Mouse (Mus musculus) liver, embryonic 14.5 days (tissue): ENCODE results near the gene Bsn. TPM values are rescaled to one million over a fixed set of nuclear protein-coding genes. Genes with fewer than 3 reads are reported as not detected.
A peak's percentile ranks its signal among the peaks of the same experiment; 100 is the strongest.

ENCODE experiments used
- ATAC-seq: fragments of 200-750 bp; cut with Nextera tagmentation; 2 replicates; pipeline ENCODE4 v1.8.0; 2017; ENCODE audit warnings: moderate number of reproducible peaks, mild to moderate bottlenecking, moderate library complexity; ENCODE audit not compliant: insufficient read depth
- DNase-seq, 3 experiments: peaks; one replicate each; pipeline ENCODE4 v3.0.0-alpha.2; 2012 to 2013; ENCODE audit warnings: low read depth in 3 of 3, low spot score in 3 of 3
- H3K27ac ChIP-seq: fragments of 300-500 bp; sonication (generic); 2 replicates; pipeline ENCODE4 v1.5.1; 2014; ENCODE audit warnings: moderate library complexity, mild to moderate bottlenecking, control low read depth, inconsistent platforms
- H3K27me3 ChIP-seq: fragments of 300-500 bp; sonication (generic); 2 replicates; pipeline ENCODE4 v1.6.1; 2014; ENCODE audit warnings: mild to moderate bottlenecking, low read length, moderate library complexity; ENCODE audit not compliant: control insufficient read depth, insufficient read depth
- H3K36me3 ChIP-seq: fragments of 300-500 bp; sonication (generic); replicated peaks from 2 replicates; pipeline ENCODE4 v1.6.1; 2014; ENCODE audit warnings: low read depth; ENCODE audit not compliant: control insufficient read depth, insufficient read depth
- H3K4me1 ChIP-seq, 2 experiments: fragments of 200-500 bp in 1 of 2; fragments of 300-500 bp in 1 of 2; sonication (generic) in 1 of 2; replicated peaks; 2 replicates each; pipeline ENCODE4 v1.6.1; 2012 to 2014; ENCODE audit warnings: antibody characterized with exemption in 1 of 2, inconsistent platforms in 1 of 2, low read length in 1 of 2; ENCODE audit not compliant: control insufficient read depth in 2 of 2, insufficient read depth in 2 of 2
- H3K4me2 ChIP-seq: fragments of 300-500 bp; sonication (generic); 2 replicates; pipeline ENCODE4 v1.6.1; 2014; ENCODE audit warnings: low read depth, mild to moderate bottlenecking, control low read depth, moderate library complexity
- H3K4me3 ChIP-seq, 2 experiments: fragments of 200-500 bp in 1 of 2; fragments of 300-500 bp in 1 of 2; sonication (generic) in 1 of 2; 2 replicates each; pipeline ENCODE4 v1.5.1; 2012 to 2014; ENCODE audit warnings: low read depth in 2 of 2, low read length in 2 of 2, mild to moderate bottlenecking in 2 of 2, control low read depth in 1 of 2, inconsistent platforms in 1 of 2, moderate library complexity in 1 of 2; ENCODE audit not compliant: insufficient read depth in 1 of 2
- H3K9ac ChIP-seq: fragments of 300-500 bp; sonication (generic); replicated peaks from 2 replicates; pipeline ENCODE4 v1.6.1; 2014; ENCODE audit warnings: mild to moderate bottlenecking, control low read depth, moderate library complexity
- H3K9me3 ChIP-seq: fragments of 300-500 bp; sonication (generic); 2 replicates; pipeline ENCODE4 v1.6.1; 2016; ENCODE audit warnings: low read length, mixed read lengths; ENCODE audit not compliant: control insufficient read depth
- CTCF ChIP-seq: IDR thresholded peaks from 2 replicates; pipeline ENCODE4 v1.5.1; 2016; ENCODE audit warnings: antibody characterized with exemption, low read depth, control low read depth
- EP300 ChIP-seq: IDR thresholded peaks from 2 replicates; pipeline ENCODE4 v1.6.1; 2016; ENCODE audit warnings: antibody characterized with exemption, low read depth
- WGBS: fragments of 180-500 bp; shearing (Covaris S2); extraction: QIAGEN DNeasy Blood & Tissue Kit; methylation state at CpG from one replicate; pipeline ENCODE4 v1.1.7; 2014; ENCODE audit not compliant: insufficient replicate concordance; 5-methylcytosine and 5-hydroxymethylcytosine counted together
- polyA plus RNA-seq, 2 experiments: library from polyadenylated mRNA; depleted of rRNA in 1 of 2; stranded (reverse) in 1 of 2; unstranded in 1 of 2; fragments of >200 nt; fragmentation: Nextera tagmentation in 1 of 2; extraction: Ambion mirVana in 1 of 2; gene quantifications; 2 replicates each; pipeline versions ENCODE4 v1.2.1 to v1.2.3; 2012 to 2014

The Bsn gene
- polyA plus RNA-seq, 2 experiments, result 0.86 to 1.1 TPM

GRCm38 (mm10) chr9:108121170-108121969 lies 68.8 kb downstream of the Bsn start:
- H3K36me3 ChIP-seq, result no peaks in the 10 kb centered on the region
- ATAC-seq (no peak), DNase-seq (no peak)
- no peaks in the 10 kb centered on the region for H3K27me3 ChIP-seq
- TF ChIP-seq CTCF (no peak), EP300 (no peak)
- no peak overlapping the region for H3K4me3 ChIP-seq
- H3K4me2 ChIP-seq, result no peak overlapping the region
- no peak overlapping the region for H3K27ac ChIP-seq
- 78% methylated on average over 10 of the region's 10 CpGs for WGBS
- H3K9ac ChIP-seq, result no peak overlapping the region
- peaks cover 0 to 7% of the 10 kb centered on the region in 2 experiments; a peak in 1 of 4 replicates for H3K4me1 ChIP-seq
- no peaks in the 10 kb centered on the region for H3K9me3 ChIP-seq

GRCm38 (mm10) chr9:108120671-108121070 lies 69.5 kb downstream of the Bsn start:
- Histone ChIP-seq H3K27me3 (no peaks in the 10 kb centered on the region), H3K9ac (no peak overlapping the region), H3K9me3 (no peaks in the 10 kb centered on the region), H3K27ac (no peak overlapping the region), H3K4me2 (no peak overlapping the region), H3K36me3 (no peaks in the 10 kb centered on the region), H3K4me1 (peaks cover 0 to 7% of the 10 kb centered on the region in 2 experiments; a peak in 1 of 4 replicates), H3K4me3 (no peak overlapping the region)
- peak; percentile 36; the same call in 1 of the 2 replicates for ATAC-seq
- TF ChIP-seq CTCF, result no peak
- TF ChIP-seq EP300, result no peak
- peak in 1 of 3 experiments; percentile 40 for DNase-seq
- 57% methylated on average over 8 of the region's 8 CpGs for WGBS

- Histone ChIP-seq H3K9ac (no peak overlapping the region), H3K9me3 (no peaks in the 10 kb centered on the region), H3K36me3 (no peaks in the 10 kb centered on the region), H3K4me1 (peaks cover 0 to 7% of the 10 kb centered on the region in 2 experiments; a peak in 1 of 4 replicates), H3K27ac (no peak overlapping the region), H3K4me3 (no peak overlapping the region), H3K27me3 (no peaks in the 10 kb centered on the region; the same call in 1 of the 2 replicates), H3K4me2 (no peak overlapping the region)
- no peak for DNase-seq
- TF ChIP-seq CTCF, result no peak
- ATAC-seq, result 0 out of 2 replicates have a peak, but pooled peaks have one; percentile 8
- WGBS, result 19% methylated on average over 11 of the region's 11 CpGs
Measured at GRCm38 (mm10) chr9:108119891-108120411, 70.2 kb downstream of the Bsn start.

GRCm38 (mm10) chr9:108117143-108117542 lies 73.0 kb downstream of the Bsn start:
- Histone ChIP-seq H3K36me3 (no peaks in the 10 kb centered on the region), H3K9me3 (no peaks in the 10 kb centered on the region), H3K27me3 (no peaks in the 10 kb centered on the region; the same call in 1 of the 2 replicates), H3K9ac (no peak overlapping the region), H3K4me2 (no peak overlapping the region), H3K4me3 (no peak overlapping the region), H3K4me1 (peaks cover 0 to 7% of the 10 kb centered on the region in 2 experiments; a peak in 1 of 4 replicates), H3K27ac (no peak overlapping the region)
- WGBS, result 55% methylated on average over 4 of the region's 4 CpGs
- DNase-seq (no peak), ATAC-seq (no peak)
- TF ChIP-seq EP300 (no peak), CTCF (no peak)

- Histone ChIP-seq H3K9me3 (no peaks in the 10 kb centered on the region), H3K4me2 (no peak overlapping the region), H3K27ac (no peak overlapping the region), H3K27me3 (peaks cover 5% of the 10 kb centered on the region; the same call in 1 of the 2 replicates), H3K9ac (no peak overlapping the region), H3K4me1 (peaks cover 0 to 5% of the 10 kb centered on the region in 2 experiments; a peak in 1 of 4 replicates), H3K4me3 (no peak overlapping the region), H3K36me3 (no peaks in the 10 kb centered on the region)
- 66% methylated on average over 43 of the region's 43 CpGs for WGBS
- TF ChIP-seq EP300 (no peak), CTCF (no peak)
- DNase-seq, result no peak
- ATAC-seq, result no peak
Measured at GRCm38 (mm10) chr9:108115290-108116077, 74.7 kb downstream of the Bsn start.
